Mouse (Mus musculus): ENCODE measurements at regions not wholly inside any gene's neighbourhood (a gene's known extent, or its start where the extent isn't known, plus 50 kb on each side); places are given as distances from the start of the nearest gene placed in this dataset.
A peak's percentile ranks its signal among the peaks of the same experiment; 100 is the strongest.

DNA sequence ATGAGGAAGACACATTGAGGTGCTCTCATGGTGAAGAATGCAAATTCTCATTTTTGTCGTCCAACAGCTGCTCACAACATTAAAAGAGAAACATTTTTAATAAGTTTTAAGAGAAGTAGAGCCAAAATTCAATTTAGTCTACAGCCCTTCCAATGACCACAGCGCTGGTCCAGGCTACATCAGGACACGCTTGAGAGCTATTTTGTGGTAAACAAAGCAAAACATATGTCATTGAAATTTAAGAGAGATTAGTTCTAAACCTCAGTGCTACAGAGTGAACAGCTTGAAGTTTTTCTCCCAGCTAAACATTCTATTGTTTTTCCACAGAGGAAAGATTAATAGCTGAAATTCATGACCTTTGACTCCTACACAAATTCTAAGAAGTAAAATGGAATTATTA lies 1820.8 kb upstream of the Acvr2a start:
- Histone ChIP-seq H3K4me1 (no peaks in the 10 kb centered on the region), H3K36me3 (no peaks in the 10 kb centered on the region), H3K27ac (no peak overlapping the region), H3K27me3 (no peaks in the 10 kb centered on the region), H3K9ac (no peak overlapping the region), H3K4me2 (no peak overlapping the region), H3K4me3 (replicated peaks) (no peak overlapping the region), H3K9me3 (replicated peaks) (no peaks in the 10 kb centered on the region)
- WGBS: 58% methylated on average over 3 of the region's 3 CpGs
- no peak for ATAC-seq (replicated peaks; ENCODE audit: low FRiP score)

DNA sequence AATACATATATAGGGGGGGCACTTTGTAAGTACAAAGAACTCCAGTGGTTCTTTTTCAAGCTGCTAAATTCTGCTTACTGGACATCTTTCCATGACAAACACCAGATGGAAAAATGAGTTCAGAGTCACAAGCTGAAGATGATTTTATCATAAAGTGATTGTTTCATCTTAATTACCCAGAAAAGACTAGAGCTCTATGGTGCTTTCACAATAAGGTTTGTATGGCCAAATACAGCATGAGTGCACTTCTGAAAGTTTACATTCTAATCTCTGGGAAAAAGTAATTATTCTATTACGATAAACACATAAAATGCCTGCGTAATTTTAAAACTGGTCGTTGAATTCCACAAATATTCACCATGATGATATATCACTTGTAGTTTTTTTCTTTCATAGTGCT lies 1821.2 kb upstream of the Acvr2a start:
- Histone ChIP-seq H3K36me3 (no peaks in the 10 kb centered on the region), H3K4me3 (replicated peaks) (no peak overlapping the region), H3K4me2 (no peak overlapping the region), H3K9ac (no peak overlapping the region), H3K27me3 (no peaks in the 10 kb centered on the region), H3K4me1 (no peaks in the 10 kb centered on the region), H3K27ac (no peak overlapping the region), H3K9me3 (replicated peaks) (no peaks in the 10 kb centered on the region)
- WGBS: 64% methylated on average over 3 of the region's 3 CpGs
- no peak for ATAC-seq (replicated peaks; ENCODE audit: low FRiP score)

DNA sequence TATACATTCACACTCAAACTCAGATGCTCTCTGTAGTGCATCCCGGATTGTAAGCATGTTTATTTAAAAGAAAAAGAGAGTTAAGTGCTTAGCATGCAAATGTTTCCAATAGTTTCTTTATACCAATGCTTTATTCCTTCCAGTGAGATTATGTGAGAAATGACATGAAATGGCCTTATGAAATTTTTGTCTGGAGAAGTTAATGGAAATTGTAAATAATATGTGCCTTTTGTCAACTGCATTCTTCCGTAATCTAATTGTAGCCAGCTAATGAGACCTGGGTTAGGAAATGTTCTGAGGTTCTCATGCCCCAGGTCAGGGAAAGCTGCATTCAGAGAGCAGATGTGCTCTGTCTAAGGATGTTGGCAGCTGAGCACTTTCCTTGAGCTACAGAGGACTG lies 1827.2 kb upstream of the Acvr2a start:
- peaks cover 2% of the 10 kb centered on the region; the same call in 1 of the 2 replicates for H3K4me1 ChIP-seq
- no peaks in the 10 kb centered on the region for H3K27me3 ChIP-seq
- no peak overlapping the region for H3K27ac ChIP-seq
- no peak overlapping the region for H3K4me2 ChIP-seq
- no peak overlapping the region for H3K4me3 ChIP-seq (replicated peaks)
- no peaks in the 10 kb centered on the region for H3K9me3 ChIP-seq (replicated peaks)
- no peak overlapping the region for H3K9ac ChIP-seq
- H3K36me3 ChIP-seq: no peaks in the 10 kb centered on the region
- 82% methylated on average over 2 of the region's 2 CpGs for WGBS
- no peak for ATAC-seq (replicated peaks; ENCODE audit: low FRiP score)

DNA sequence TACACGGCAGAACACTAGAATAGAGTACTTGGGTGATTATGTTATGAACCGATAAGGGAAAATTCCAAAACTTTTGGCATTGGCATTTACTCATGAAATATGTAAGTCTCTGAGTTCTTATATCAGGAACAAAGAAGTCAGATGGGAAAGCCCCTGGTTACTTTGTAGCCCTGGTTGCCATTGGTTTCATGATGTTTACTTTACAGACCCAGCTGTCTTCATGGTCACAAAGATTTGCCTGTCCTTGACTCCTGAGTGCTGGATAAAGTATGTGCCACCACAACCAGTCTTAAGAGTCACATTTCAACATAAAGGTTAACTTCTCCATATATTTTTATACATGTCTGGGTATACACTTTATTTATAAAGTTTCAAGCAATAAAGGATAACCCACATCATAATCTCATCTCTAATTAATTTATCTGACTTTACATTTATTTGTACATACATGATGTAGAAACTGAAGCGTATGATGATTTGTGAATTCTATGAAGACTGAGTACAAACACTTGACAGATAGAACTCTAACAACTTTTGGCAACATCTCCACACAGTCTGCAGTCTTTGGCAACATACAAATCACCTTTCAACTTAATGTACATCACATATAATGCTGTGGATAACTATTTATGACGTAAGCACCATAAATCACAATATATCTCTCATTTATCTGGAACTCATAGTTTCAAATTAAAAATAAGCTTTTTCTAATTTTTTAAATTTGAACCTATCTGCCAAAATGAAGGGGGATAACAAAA lies 1827.8 kb upstream of the Acvr2a start:
- no peaks in the 10 kb centered on the region for H3K9me3 ChIP-seq (replicated peaks)
- WGBS: 81% methylated on average over 4 of the region's 4 CpGs
- ATAC-seq (replicated peaks; ENCODE audit: low FRiP score): no peak
- H3K4me2 ChIP-seq: no peak overlapping the region
- peaks cover 2% of the 10 kb centered on the region; the same call in 1 of the 2 replicates for H3K4me1 ChIP-seq
- H3K27me3 ChIP-seq: no peaks in the 10 kb centered on the region
- H3K4me3 ChIP-seq (replicated peaks): no peak overlapping the region
- no peak overlapping the region for H3K27ac ChIP-seq
- no peak overlapping the region for H3K9ac ChIP-seq
- no peaks in the 10 kb centered on the region for H3K36me3 ChIP-seq

DNA sequence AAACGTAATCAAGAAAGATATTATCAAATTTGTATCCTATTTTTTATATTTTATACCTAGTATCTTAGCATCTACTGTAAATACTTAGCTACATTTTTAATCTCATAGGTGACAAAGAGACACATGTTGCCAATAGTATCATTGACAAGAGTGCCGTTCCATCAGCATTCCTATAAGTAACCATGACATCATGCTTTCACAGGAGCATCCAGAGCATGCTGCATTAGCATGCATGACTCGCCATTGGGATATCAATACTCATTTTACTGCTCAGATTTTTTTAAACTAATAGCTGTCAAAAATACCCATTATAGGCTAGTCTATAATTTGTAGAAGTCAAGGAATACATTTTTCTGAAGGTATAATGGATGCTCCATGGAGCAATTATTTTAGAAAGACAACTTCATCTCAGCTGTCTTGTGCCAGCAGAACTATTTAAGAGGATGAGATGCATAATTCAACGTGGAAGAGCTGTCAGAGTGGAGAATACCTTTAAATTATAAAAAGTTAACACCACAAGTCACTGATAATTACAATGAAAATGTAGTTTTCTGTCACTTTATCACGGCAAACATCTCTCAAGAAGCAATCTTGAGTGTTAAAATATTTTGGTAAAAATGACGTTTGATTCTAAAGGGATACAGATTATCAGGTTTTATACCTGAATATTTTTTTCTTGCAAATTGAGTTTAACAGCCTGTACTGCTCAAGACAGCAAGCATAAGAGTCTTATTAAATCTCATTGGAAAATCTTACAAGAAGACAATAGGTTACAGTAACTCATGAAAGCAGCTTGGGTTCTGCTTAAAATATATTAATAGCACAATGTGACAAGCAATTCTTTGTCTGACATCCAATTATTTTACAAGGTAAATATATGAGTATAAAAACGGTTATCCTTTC lies 1823.7 kb upstream of the Zeb2 start:
- no peak overlapping the region for H3K4me2 ChIP-seq
- no peaks in the 10 kb centered on the region for H3K4me1 ChIP-seq
- H3K9ac ChIP-seq: no peak overlapping the region
- 79% methylated on average over 7 of the region's 7 CpGs for WGBS
- no peaks in the 10 kb centered on the region for H3K9me3 ChIP-seq (replicated peaks)
- no peaks in the 10 kb centered on the region for H3K36me3 ChIP-seq
- no peaks in the 10 kb centered on the region for H3K27me3 ChIP-seq
- H3K27ac ChIP-seq: no peak overlapping the region
- no peak for ATAC-seq (replicated peaks; ENCODE audit: low FRiP score)
- no peak overlapping the region for H3K4me3 ChIP-seq (replicated peaks)

DNA sequence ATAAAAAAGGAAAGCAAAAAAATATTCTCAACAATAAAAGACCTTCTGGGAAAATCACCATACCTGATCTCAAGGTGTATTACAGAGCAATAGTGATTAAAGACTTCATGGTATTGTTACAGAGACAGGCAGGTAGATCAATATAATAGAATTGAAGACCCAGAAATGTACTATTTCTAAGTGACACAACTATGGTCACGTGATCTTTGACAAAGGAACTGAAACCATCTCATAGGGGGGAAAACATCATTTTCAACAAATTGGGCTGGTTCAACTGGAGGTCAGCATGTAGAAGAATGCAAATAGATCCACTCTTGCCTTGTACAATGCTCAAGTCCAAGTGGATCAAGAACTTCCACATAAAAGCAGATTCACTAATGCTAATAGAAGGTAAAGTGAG lies 1815.6 kb upstream of the Zeb2 start:
- ATAC-seq (replicated peaks; ENCODE audit: low FRiP score): no peak
- 70% methylated on average over 1 of the region's 1 CpGs for WGBS
- Histone ChIP-seq H3K9ac (no peak overlapping the region), H3K4me1 (no peaks in the 10 kb centered on the region), H3K4me2 (no peak overlapping the region), H3K4me3 (replicated peaks) (no peak overlapping the region), H3K27ac (no peak overlapping the region), H3K27me3 (no peaks in the 10 kb centered on the region), H3K36me3 (no peaks in the 10 kb centered on the region), H3K9me3 (replicated peaks) (no peaks in the 10 kb centered on the region)

DNA sequence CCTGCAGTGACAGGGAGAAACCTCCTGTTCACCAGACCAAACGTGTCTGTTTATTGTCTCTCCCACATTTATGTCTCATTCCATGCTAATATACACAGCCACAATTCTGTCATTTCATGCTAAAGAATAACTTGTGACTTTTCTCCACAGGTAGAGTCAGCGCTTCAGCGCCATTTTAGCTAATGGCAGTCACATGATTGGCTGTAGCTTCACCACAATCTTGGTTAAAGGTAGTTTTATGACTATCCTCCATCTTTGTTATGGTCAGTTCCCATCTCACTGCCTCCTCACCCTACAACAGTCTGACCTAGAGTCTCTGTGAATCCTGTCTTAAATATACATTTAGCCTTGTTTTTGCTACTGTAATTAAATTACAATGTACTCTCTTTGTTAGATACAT lies 1807.0 kb upstream of the Zeb2 start:
- no peak overlapping the region for H3K4me3 ChIP-seq (replicated peaks)
- H3K9ac ChIP-seq: no peak overlapping the region
- no peak overlapping the region for H3K27ac ChIP-seq
- H3K4me1 ChIP-seq: no peaks in the 10 kb centered on the region
- H3K4me2 ChIP-seq: no peak overlapping the region
- WGBS: 84% methylated on average over 3 of the region's 3 CpGs
- no peak for ATAC-seq (replicated peaks; ENCODE audit: low FRiP score)
- no peaks in the 10 kb centered on the region for H3K36me3 ChIP-seq
- H3K9me3 ChIP-seq (replicated peaks): no peaks in the 10 kb centered on the region
- no peaks in the 10 kb centered on the region for H3K27me3 ChIP-seq

DNA sequence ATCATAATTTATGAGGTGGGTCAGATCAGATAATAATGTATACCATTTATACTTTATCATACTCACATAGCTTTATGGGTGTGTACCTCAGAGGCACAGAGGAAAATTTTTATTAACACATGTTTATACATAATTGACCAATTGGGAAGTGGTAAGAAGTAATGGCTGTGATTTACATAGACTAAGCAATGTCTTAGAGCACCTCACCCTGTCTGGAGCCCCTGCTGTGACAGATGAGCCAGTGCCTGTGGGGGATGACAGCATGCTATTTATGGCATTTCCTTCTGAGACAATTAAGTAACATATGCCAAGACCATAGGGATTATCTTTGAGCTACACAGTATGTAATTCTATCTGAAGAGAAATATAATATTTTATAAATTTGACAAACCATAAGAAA lies 1796.3 kb upstream of the Zeb2 start:
- H3K4me2 ChIP-seq: no peak overlapping the region
- H3K27ac ChIP-seq: no peak overlapping the region
- H3K27me3 ChIP-seq: no peaks in the 10 kb centered on the region
- H3K9me3 ChIP-seq (replicated peaks): no peaks in the 10 kb centered on the region
- no peak overlapping the region for H3K4me3 ChIP-seq (replicated peaks)
- 0 out of 2 replicates have a peak, but pooled peaks have one; percentile 36 for ATAC-seq (replicated peaks; ENCODE audit: low FRiP score)
- H3K4me1 ChIP-seq: no peaks in the 10 kb centered on the region
- H3K36me3 ChIP-seq: no peaks in the 10 kb centered on the region
- no peak overlapping the region for H3K9ac ChIP-seq

DNA sequence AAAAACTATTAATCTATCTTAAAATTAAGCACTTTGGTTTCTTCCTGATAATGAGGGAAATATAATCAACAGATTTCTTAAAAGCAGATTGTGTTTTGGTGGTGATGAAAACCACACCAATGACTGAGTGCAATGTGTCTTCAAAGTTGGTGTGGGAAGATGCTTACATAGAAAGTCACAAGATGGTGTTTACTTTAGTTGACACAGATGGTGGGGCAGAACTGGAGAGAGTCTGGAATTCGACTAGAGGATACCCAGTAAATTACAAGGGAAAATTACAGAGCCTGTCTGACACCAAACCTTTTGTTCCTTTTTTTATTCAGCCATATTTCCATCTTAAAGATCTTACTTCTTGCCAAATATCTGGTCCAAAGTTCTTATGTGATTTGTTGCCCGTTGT lies 1766.0 kb upstream of the Zeb2 start:
- ATAC-seq (replicated peaks; ENCODE audit: low FRiP score): no peak
- Histone ChIP-seq H3K4me1 (no peaks in the 10 kb centered on the region), H3K36me3 (no peaks in the 10 kb centered on the region), H3K4me2 (no peak overlapping the region), H3K27ac (no peak overlapping the region), H3K9ac (no peak overlapping the region), H3K9me3 (replicated peaks) (no peaks in the 10 kb centered on the region), H3K4me3 (replicated peaks) (no peak overlapping the region), H3K27me3 (no peaks in the 10 kb centered on the region)
- 65% methylated on average over 2 of the region's 2 CpGs for WGBS

DNA sequence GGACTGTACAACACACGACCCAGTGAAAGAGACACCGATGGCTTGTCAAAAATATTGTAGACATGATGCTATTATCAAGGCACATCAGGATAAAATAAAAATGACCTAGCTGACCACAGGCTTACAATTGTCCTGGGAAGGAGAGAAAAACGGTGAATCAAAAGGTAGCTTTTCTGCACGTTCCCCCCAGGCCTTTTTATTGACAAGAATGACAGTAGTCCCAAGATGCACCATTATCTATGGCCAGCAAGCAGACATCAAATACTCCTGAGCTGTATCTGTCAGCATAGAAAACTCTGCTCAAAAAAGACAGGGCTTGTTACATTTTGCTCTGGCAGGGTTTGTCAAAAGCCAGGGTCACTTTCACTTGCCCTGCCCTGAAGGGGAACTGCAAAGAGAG lies 1753.6 kb upstream of the Zeb2 start:
- H3K36me3 ChIP-seq: no peaks in the 10 kb centered on the region
- 84% methylated on average over 4 of the region's 4 CpGs for WGBS
- H3K9ac ChIP-seq: no peak overlapping the region
- no peak for ATAC-seq (replicated peaks; ENCODE audit: low FRiP score)
- no peak overlapping the region for H3K27ac ChIP-seq
- no peaks in the 10 kb centered on the region for H3K9me3 ChIP-seq (replicated peaks)
- no peak overlapping the region for H3K4me3 ChIP-seq (replicated peaks)
- H3K27me3 ChIP-seq: no peaks in the 10 kb centered on the region
- H3K4me2 ChIP-seq: no peak overlapping the region
- no peaks in the 10 kb centered on the region for H3K4me1 ChIP-seq

All from kidney, embryonic 15.5 days (tissue).